Mouse (Mus musculus) thymus, adult 2 months (tissue): Measurements from ENCODE around the gene Fam126b.

Experiments
- CTCF ChIP-seq: fragments of 200-500 bp; IDR thresholded peaks from 2 replicates; pipeline ENCODE4 v1.5.1; 2012; ENCODE audit warnings: mild to moderate bottlenecking, control low read depth, low read length, moderate library complexity, borderline replicate concordance; ENCODE audit not compliant: control insufficient read depth, poor library complexity, insufficient read depth; ENCODE audit errors: extremely low read depth
- POLR2A ChIP-seq: fragments of 200-500 bp; IDR thresholded peaks from 2 replicates; pipeline ENCODE4 v1.6.1; 2012; ENCODE audit warnings: mild to moderate bottlenecking, low read length, control low read depth, moderate library complexity; ENCODE audit not compliant: control insufficient read depth, poor library complexity, insufficient read depth; ENCODE audit errors: extremely low read depth

GRCm38 (mm10) chr1:58475662-58476061, 110.5 kb downstream of the Fam126b start:
- no peak for TF ChIP-seq POLR2A
- TF ChIP-seq CTCF = no peak
